ENCODE assay signal across 26 mouse cellular contexts in the genomic region with DNA sequence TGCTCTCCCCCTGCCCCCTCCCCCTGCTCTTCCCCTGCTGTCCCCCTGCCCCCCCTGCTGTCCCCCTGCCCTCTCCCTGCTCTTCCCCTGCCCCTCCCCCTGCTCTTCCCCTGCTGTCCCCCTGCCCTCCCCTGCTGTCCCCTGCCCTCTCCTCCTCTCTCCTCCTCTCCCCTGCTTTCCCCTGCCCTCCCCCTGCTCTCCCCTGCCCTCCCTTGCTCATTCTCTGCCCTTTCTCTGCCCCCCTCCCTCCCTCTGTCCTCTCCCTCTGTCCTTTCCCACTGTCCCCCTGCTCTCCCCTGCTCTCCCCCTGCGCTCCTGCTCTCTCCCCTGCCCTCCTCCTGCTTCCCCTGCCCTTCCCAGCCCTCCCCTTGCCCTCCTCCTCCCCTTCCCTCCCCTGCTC.
"Had no signal": no experiment of that assay in that cellular context is flagged by ENCODE, and none has a peak within 500 bp of the region (broad histone marks: within the 10 kb centered on the region; RNA-seq: fewer than 3 reads in every experiment).

No protein-coding gene starts in this region.

- H3K4me1 ChIP-seq: intestine, embryonic 15.5 days; limb, embryonic 12.5 days had no signal

- H3K4me3 ChIP-seq: gastrocnemius, adult 2 months; heart, adult 2 months; heart, embryonic 13.5 days; heart, embryonic 15.5 days; hindbrain, embryonic 10.5 days; hindbrain, embryonic 12.5 days; intestine, embryonic 15.5 days; layer of hippocampus, adult 2 months; left cerebral cortex, adult 2 months; limb, embryonic 12.5 days had no signal

- H3K9ac ChIP-seq: heart, embryonic 13.5 days; heart, embryonic 15.5 days; hindbrain, embryonic 12.5 days; hindbrain, embryonic 14.5 days; intestine, embryonic 15.5 days; limb, embryonic 12.5 days had no signal

- H3K27ac ChIP-seq: gastrocnemius, adult 2 months; heart, adult 2 months; heart, embryonic 13.5 days; heart, embryonic 15.5 days; hindbrain, embryonic 10.5 days; hindbrain, embryonic 12.5 days; hindbrain, embryonic 14.5 days; intestine, embryonic 15.5 days; layer of hippocampus, adult 2 months; left cerebral cortex, adult 2 months; limb, embryonic 12.5 days had no signal

- H3K9me3 ChIP-seq: heart, embryonic 13.5 days; heart, embryonic 15.5 days; hindbrain, embryonic 10.5 days; hindbrain, embryonic 12.5 days; intestine, embryonic 15.5 days; limb, embryonic 12.5 days had no signal

- ATAC-seq: hindbrain, embryonic 16.5 days; inflammation-experienced regulatory T-cells, adult 6 months; intestine, embryonic 15.5 days; intestine, postnatal 0 days had no signal

- H3K27me3 ChIP-seq: intestine, embryonic 15.5 days had no signal

- DNase-seq: gastrocnemius, adult 2 months; gastrocnemius, postnatal 10 days; gastrocnemius, postnatal 25 days; heart, adult 2 months; heart, postnatal 14 days; heart, postnatal 36 days; kidney, adult 18-20 months; kidney, adult 8-10 months; kidney, postnatal 10 days; kidney, postnatal 25 days; kidney, postnatal 4 days; liver had no signal

- H3K4me2 ChIP-seq: heart, embryonic 11.5 days; heart, embryonic 13.5 days; heart, embryonic 15.5 days; hindbrain, embryonic 12.5 days; hindbrain, embryonic 14.5 days; intestine, embryonic 15.5 days; limb, embryonic 12.5 days; liver, embryonic 11.5 days had no signal

- H3K36me3 ChIP-seq: heart, embryonic 13.5 days; heart, embryonic 15.5 days; hindbrain, embryonic 10.5 days; hindbrain, embryonic 12.5 days; intestine, embryonic 15.5 days; limb, embryonic 12.5 days had no signal
